Mouse (Mus musculus) lung, embryonic 14.5 days (tissue): Measurements from ENCODE around the gene Cirbp. TPM values are rescaled to one million over a fixed set of nuclear protein-coding genes. Genes with fewer than 3 reads are reported as not detected.

Source experiments
- ATAC-seq: fragments of 200-750 bp; cut with Nextera tagmentation; 2 replicates; pipeline ENCODE4 v1.8.0; 2017; ENCODE audit warnings: mild to moderate bottlenecking, moderate TSS enrichment, moderate library complexity; ENCODE audit not compliant: insufficient read depth
- DNase-seq: peaks from one replicate; pipeline ENCODE4 v3.0.0-alpha.2; 2015
- H3K27ac ChIP-seq: fragments of 300-500 bp; sonication (generic); 2 replicates; pipeline ENCODE4 v1.5.1; 2014; ENCODE audit warnings: low read depth, mild to moderate bottlenecking, moderate library complexity
- H3K27me3 ChIP-seq: fragments of 300-500 bp; sonication (generic); 2 replicates; pipeline ENCODE4 v1.6.1; 2014; ENCODE audit warnings: low read length, control low read depth; ENCODE audit not compliant: insufficient read depth
- H3K36me3 ChIP-seq: fragments of 300-500 bp; sonication (generic); 2 replicates; pipeline ENCODE4 v1.6.1; 2014; ENCODE audit warnings: control low read depth; ENCODE audit not compliant: insufficient read depth
- H3K4me1 ChIP-seq: fragments of 300-500 bp; sonication (generic); 2 replicates; pipeline ENCODE4 v1.6.1; 2014; ENCODE audit warnings: antibody characterized with exemption, control low read depth; ENCODE audit not compliant: insufficient read depth
- H3K4me2 ChIP-seq: fragments of 300-500 bp; sonication (generic); 2 replicates; pipeline ENCODE4 v1.6.1; 2014; ENCODE audit warnings: mild to moderate bottlenecking
- H3K4me3 ChIP-seq: fragments of 300-500 bp; sonication (generic); 2 replicates; pipeline ENCODE4 v1.5.1; 2014; ENCODE audit warnings: low read depth, low read length
- H3K9ac ChIP-seq: fragments of 300-500 bp; sonication (generic); 2 replicates; pipeline ENCODE4 v1.6.1; 2014
- H3K9me3 ChIP-seq: fragments of 300-500 bp; sonication (generic); 2 replicates; pipeline ENCODE4 v1.6.1; 2016; ENCODE audit warnings: low read depth, low read length, control low read depth
- CTCF ChIP-seq: IDR thresholded peaks from 2 replicates; pipeline ENCODE4 v1.5.1; 2016; ENCODE audit warnings: antibody characterized with exemption, low read depth
- WGBS: fragments of 180-500 bp; shearing (Covaris S2); extraction: QIAGEN DNeasy Blood & Tissue Kit; methylation state at CpG from one replicate; pipeline ENCODE4 v1.1.7; 2014; 5-methylcytosine and 5-hydroxymethylcytosine counted together
- polyA plus RNA-seq: library from polyadenylated mRNA; unstranded; fragments of >200 nt; fragmentation: Nextera tagmentation; extraction: Ambion mirVana; gene quantifications from 2 replicates; pipeline ENCODE4 v1.2.1, GENCODE M21; 2014

The Cirbp gene
- polyA plus RNA-seq, 1 experiment from 2014 or later: 71.9 TPM

DNA sequence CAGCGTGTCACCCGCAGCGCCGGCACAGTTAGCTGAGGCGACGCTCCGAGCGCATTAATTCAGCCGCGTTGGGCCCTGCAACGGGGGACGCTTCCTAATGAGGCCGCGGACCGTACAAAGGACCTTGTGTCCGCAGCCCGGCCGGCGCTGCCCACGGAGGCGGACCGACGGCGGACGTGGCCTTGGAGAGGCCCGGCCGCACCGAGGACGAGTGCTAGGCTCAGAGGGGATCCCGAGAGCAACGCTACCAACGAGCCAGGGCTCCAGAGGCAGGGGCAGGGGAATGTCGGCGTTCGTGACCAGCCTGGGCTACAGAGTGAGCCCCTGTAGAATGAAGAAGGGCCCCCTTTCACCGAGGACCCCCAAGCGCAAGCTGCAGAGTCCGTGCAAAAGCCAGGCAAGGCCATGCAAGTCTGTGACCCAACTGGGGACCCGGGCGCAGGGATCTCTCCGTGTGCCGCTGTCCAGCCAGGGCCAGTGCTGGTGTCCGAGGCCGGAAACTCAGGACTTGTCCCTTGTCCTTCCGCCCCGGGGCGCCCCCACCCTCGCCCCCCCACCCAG, 24.8 kb downstream of the Cirbp start:
- WGBS: under 1% methylated on average over 46 of the region's 48 CpGs
- H3K27me3 ChIP-seq: peaks cover 31% of the 10 kb centered on the region

GRCm38 (mm10) chr10:80193976-80194375, 28.2 kb downstream of the Cirbp start:
- H3K27me3 ChIP-seq: peaks cover 25% of the 10 kb centered on the region

More for the DNA sequence above, 24.8 kb downstream of the Cirbp start:
- Histone ChIP-seq H3K36me3 (peaks cover 26% of the 10 kb centered on the region), H3K27ac (no peak overlapping the region), H3K9me3 (no peaks in the 10 kb centered on the region), H3K9ac (peak overlapping the region; percentile 44), H3K4me1 (no peaks in the 10 kb centered on the region), H3K4me3 (peak overlapping the region; percentile 42), H3K4me2 (peak overlapping the region; percentile 71)
- DNase-seq (peak; percentile 63), ATAC-seq (peak; percentile 51)
- TF ChIP-seq CTCF: no peak

DNA sequence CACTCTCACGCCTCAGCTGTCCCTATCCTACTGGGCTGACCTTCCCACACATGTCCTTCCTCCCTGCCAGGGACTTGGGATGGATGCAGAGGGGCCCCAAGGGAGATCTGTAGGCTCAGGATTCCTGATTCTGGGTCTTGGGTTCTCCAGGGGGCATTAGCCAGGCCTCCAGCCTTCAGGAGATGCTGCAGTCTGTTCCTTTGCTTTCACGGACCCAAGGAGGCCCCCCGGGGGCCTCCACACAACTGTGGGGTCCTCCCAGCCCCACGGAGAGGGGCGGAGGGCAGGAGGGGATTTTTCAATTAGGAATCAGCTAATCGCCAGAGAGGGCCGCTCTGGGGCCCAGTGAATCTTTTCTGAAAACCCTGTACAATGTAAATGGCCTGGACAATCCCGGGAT, 28.7 kb downstream of the Cirbp start:
- Histone ChIP-seq H3K4me3 (no peak overlapping the region), H3K4me1 (no peaks in the 10 kb centered on the region), H3K36me3 (no peaks in the 10 kb centered on the region), H3K27ac (no peak overlapping the region), H3K4me2 (no peak overlapping the region), H3K27me3 (peaks cover 22% of the 10 kb centered on the region), H3K9ac (no peak overlapping the region), H3K9me3 (no peaks in the 10 kb centered on the region)
- DNase-seq (no peak), ATAC-seq (no peak)
- WGBS: 59% methylated on average over 8 of the region's 8 CpGs
- no peak for TF ChIP-seq CTCF

More at GRCm38 (mm10) chr10:80193976-80194375, 28.2 kb downstream of the Cirbp start:
- Histone ChIP-seq H3K9ac (no peak overlapping the region), H3K4me1 (no peaks in the 10 kb centered on the region), H3K4me2 (no peak overlapping the region), H3K4me3 (no peak overlapping the region), H3K27ac (no peak overlapping the region), H3K36me3 (peaks cover 2% of the 10 kb centered on the region), H3K9me3 (no peaks in the 10 kb centered on the region)
- WGBS: 76% methylated on average over 6 of the region's 6 CpGs
- DNase-seq: no peak
- no peak for ATAC-seq
- no peak for TF ChIP-seq CTCF

DNA sequence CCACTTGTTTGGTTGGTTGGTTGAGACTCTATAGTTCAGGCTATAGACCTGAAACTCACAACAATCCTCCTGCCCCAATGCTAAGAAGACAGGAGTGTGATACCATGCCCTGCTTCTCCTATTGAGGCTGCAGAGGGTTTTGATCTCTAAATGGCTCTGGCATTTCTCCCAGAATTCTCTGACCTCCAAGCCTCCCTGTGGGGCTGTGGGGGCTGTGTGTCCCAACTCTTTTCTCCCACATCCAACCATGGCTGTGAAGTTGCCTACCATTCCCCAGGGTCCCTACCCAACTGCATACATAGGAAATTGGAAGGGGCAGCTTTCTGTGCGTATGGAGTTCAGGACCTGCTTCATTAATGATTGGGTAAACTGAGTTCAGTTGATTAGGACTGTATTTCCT, 30.4 kb downstream of the Cirbp start:
- Histone ChIP-seq H3K27me3 (peaks cover 5% of the 10 kb centered on the region; the same call in 1 of the 2 replicates), H3K36me3 (no peaks in the 10 kb centered on the region)

GRCm38 (mm10) chr10:80196778-80197581, 31.2 kb downstream of the Cirbp start:
- ATAC-seq (no peak), DNase-seq (no peak)
- H3K4me1 ChIP-seq: no peaks in the 10 kb centered on the region
- no peak overlapping the region for H3K4me3 ChIP-seq
- no peak overlapping the region for H3K27ac ChIP-seq
- 71% methylated on average over 33 of the region's 33 CpGs for WGBS
- H3K36me3 ChIP-seq: no peaks in the 10 kb centered on the region
- H3K27me3 ChIP-seq: no peaks in the 10 kb centered on the region
- no peak overlapping the region for H3K9ac ChIP-seq
- TF ChIP-seq CTCF: no peak
- no peaks in the 10 kb centered on the region for H3K9me3 ChIP-seq
- H3K4me2 ChIP-seq: no peak overlapping the region

More for the DNA sequence above, 30.4 kb downstream of the Cirbp start:
- ATAC-seq: no peak
- H3K9ac ChIP-seq: no peak overlapping the region
- no peak for TF ChIP-seq CTCF
- H3K27ac ChIP-seq: no peak overlapping the region
- no peak overlapping the region for H3K4me3 ChIP-seq
- no peaks in the 10 kb centered on the region for H3K9me3 ChIP-seq
- H3K4me2 ChIP-seq: no peak overlapping the region
- H3K4me1 ChIP-seq: no peaks in the 10 kb centered on the region
- peak; percentile 48 for DNase-seq
- 86% methylated on average over 1 of the region's 1 CpGs for WGBS

DNA sequence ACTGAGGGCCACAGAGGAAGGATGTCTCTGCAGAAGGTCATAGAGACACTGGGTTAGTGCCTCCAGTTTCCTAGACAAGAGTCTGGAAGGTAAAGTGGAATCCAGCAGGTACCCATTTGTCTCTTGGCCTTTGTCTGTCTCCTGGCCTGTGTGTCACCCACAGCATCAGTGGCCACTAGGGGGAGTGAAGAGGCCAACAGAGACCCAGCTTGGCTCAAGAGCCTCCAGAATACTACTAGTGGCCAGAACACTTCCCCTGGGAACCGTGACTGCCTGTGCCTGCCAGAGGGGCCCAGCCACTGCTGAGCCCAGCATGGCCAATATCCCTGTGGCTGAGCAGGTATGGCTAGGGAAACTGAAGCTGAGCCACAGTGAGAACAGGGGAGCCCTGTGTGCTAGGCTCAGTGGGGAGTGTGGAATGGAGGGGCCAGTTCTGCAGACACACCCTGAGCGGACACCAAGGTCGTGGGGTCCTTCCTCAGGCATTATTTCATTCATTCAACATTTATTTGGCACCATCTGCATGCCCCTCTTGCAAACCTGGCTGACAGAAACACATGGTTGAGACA, 33.7 kb downstream of the Cirbp start:
- TF ChIP-seq CTCF: peak; percentile 96
- H3K27me3 ChIP-seq: no peaks in the 10 kb centered on the region
- no peak overlapping the region for H3K4me2 ChIP-seq
- DNase-seq (peak; percentile 94), ATAC-seq (peak; percentile 83)
- H3K4me3 ChIP-seq: no peak overlapping the region
- no peak overlapping the region for H3K27ac ChIP-seq
- H3K4me1 ChIP-seq: no peaks in the 10 kb centered on the region
- no peak overlapping the region for H3K9ac ChIP-seq
- no peaks in the 10 kb centered on the region for H3K36me3 ChIP-seq
- WGBS: 57% methylated on average over 3 of the region's 3 CpGs
- no peaks in the 10 kb centered on the region for H3K9me3 ChIP-seq

DNA sequence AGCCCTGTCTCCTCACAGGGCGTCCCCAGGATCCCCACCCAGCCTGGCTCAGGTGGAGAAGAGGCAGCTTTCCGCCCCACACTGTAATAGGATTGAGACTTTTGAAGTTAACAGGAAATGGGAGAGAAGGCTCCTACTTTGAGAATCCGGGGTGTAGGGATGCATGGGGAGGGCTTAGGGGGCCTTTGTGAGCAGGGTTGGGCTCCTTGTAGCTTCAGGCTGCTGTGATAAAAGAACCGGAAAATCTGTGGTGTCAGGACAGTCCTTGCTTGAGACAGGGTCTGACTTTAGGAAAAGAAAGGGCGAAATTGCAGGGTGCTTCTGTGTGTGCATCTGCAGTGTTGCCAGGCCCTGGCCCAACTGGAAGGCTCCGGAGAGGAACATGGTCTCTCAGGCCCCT, 34.7 kb downstream of the Cirbp start:
- Histone ChIP-seq H3K36me3 (no peaks in the 10 kb centered on the region), H3K27me3 (no peaks in the 10 kb centered on the region), H3K27ac (no peak overlapping the region), H3K9ac (no peak overlapping the region), H3K4me2 (no peak overlapping the region), H3K9me3 (no peaks in the 10 kb centered on the region), H3K4me1 (no peaks in the 10 kb centered on the region), H3K4me3 (no peak overlapping the region)
- WGBS: 74% methylated on average over 6 of the region's 6 CpGs
- DNase-seq (no peak), ATAC-seq (no peak)
- no peak for TF ChIP-seq CTCF
